Mouse (Mus musculus) fat pad, adult 2 months (tissue): ENCODE measurements around the gene BC055324.

Experiments used
- DNase-seq: peaks from one replicate; pipeline ENCODE4 v3.0.0-alpha.2; 2011; ENCODE audit warnings: low read depth, low spot score; ENCODE audit errors: extremely low read depth

BC055324 gene

GRCm38 (mm10) chr1:163958036-163958435 is 36.6 kb downstream of the BC055324 start:
- DNase-seq = no peak

- no peak for DNase-seq
These were observed 41.2 kb downstream of the BC055324 start for GRCm38 (mm10) chr1:163953396-163953795.

GRCm38 (mm10) chr1:163942056-163942455 is 52.5 kb downstream of the BC055324 start:
- no peak for DNase-seq

GRCm38 (mm10) chr1:163934591-163934990 is 60.0 kb downstream of the BC055324 start:
- no peak for DNase-seq

GRCm38 (mm10) chr1:163931801-163932200 is 62.8 kb downstream of the BC055324 start:
- no peak for DNase-seq

GRCm38 (mm10) chr1:163930458-163930794 is 64.2 kb downstream of the BC055324 start:
- no peak for DNase-seq

GRCm38 (mm10) chr1:163929636-163930457 is 64.7 kb downstream of the BC055324 start:
- DNase-seq = peak; percentile 36

GRCm38 (mm10) chr1:163928846-163929245 is 65.8 kb downstream of the BC055324 start, which contains the start of gene Scyl3:
Gene Scyl3 (plus strand): TSS chr1:163929100.
- DNase-seq = no peak

GRCm38 (mm10) chr1:163924093-163924492 is 70.5 kb downstream of the BC055324 start:
- DNase-seq = no peak

- DNase-seq = no peak
These were observed 77.0 kb downstream of the BC055324 start for GRCm38 (mm10) chr1:163917349-163918160.

GRCm38 (mm10) chr1:163911981-163912380 is 82.6 kb downstream of the BC055324 start:
- no peak for DNase-seq

- no peak for DNase-seq
These were observed 83.8 kb downstream of the BC055324 start for GRCm38 (mm10) chr1:163910785-163911184.

- DNase-seq = no peak
These were observed 84.3 kb downstream of the BC055324 start for GRCm38 (mm10) chr1:163910343-163910742.

GRCm38 (mm10) chr1:163908389-163908788 is 86.2 kb downstream of the BC055324 start:
- no peak for DNase-seq

- no peak for DNase-seq
These were observed 87.4 kb downstream of the BC055324 start for GRCm38 (mm10) chr1:163907007-163907811.

GRCm38 (mm10) chr1:163903411-163903810 is 91.2 kb downstream of the BC055324 start:
- no peak for DNase-seq

- no peak for DNase-seq
These were observed 94.4 kb downstream of the BC055324 start for GRCm38 (mm10) chr1:163900168-163900567.

GRCm38 (mm10) chr1:163899575-163899974 is 95.0 kb downstream of the BC055324 start:
- no peak for DNase-seq

GRCm38 (mm10) chr1:163898291-163898764 is 96.3 kb downstream of the BC055324 start:
- DNase-seq = no peak
